Mouse (Mus musculus) right cerebral cortex, postnatal 36 days (tissue): ENCODE measurements at regions not wholly inside any gene's neighbourhood (a gene's known extent, or its start where the extent isn't known, plus 50 kb on each side); places are given as distances from the start of the nearest gene placed in this dataset.

Experiments
- DNase-seq, 2 experiments: peaks; one replicate each; pipeline ENCODE4 v3.0.0; 2022; ENCODE audit warnings: low spot score in 2 of 2, mixed read lengths in 1 of 2

DNA sequence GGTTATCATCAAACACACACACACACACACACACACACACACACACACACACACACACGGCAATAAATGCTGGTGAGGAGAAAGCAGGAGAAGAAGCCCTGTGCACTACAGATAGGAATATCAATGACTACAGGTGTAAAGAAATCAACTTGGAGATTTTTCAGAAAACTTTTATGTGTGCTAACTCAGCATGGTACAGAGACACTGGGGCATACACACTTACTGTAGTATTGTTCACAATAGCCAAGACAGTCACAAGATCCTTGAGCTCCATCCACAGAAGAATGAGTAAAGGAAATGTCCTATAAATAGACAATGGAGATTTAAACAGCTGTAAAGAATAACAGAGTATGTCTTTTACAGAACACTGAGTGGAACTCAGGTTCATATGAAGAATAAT lies 182.4 kb downstream of the Tm2d1 start:
- DNase-seq: no peak

DNA sequence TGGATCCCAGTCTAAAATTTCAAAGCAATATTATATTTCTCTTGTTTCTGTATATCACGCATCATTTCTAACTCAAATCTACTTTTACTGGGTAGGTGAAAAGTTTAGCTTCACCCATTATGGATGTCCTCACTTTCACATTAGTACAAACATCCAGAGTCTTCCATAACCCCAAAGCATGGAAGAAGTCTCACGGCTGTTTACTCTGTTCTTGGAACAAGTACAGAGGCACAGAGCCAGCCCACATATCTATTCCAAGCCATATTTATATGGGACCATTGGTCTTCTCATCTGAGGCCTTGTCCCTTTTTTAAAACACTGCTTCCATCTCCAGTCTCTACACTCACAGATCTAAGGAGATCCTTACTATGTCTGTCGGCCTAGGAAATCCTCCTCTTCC lies 192.8 kb downstream of the Tm2d1 start:
- no peak for DNase-seq

DNA sequence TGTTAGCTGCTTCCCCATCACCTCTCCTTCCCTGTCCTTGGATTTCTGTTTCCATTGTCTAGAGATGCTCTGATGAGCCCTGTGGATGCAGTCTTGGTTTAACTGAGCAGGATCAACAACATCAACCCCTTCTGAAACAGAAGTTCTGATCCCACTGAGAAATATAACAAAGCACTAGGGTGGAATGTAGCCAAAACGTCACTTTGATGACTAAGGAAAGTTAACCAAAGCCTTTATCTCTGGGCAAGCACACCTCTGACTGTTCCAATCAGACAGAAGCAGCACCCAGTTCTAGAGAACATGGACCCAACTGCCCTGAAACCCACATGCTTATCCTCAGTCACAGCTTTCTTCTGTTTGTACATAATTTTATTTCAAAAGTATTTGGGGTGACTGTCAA lies 193.2 kb downstream of the Tm2d1 start:
- no peak for DNase-seq

DNA sequence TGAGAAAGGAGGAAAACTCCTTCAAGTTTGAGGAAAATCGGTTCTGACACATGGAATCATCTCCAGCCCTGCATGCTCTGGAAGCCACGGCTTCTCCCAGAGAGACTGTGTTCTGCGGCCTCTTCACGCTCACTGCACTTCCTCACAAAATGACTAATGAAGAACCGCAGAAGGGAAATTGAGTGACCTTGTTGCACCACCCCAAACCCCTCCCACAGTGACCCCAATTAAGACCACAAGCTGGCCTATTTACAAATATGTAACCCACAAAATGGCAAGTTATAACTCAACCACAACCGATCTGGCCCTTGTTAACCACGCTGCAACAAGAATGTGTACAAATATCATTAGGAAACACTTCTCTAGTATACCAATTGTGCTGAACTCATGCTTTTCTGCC lies 194.2 kb downstream of the Tm2d1 start:
- DNase-seq: no peak

DNA sequence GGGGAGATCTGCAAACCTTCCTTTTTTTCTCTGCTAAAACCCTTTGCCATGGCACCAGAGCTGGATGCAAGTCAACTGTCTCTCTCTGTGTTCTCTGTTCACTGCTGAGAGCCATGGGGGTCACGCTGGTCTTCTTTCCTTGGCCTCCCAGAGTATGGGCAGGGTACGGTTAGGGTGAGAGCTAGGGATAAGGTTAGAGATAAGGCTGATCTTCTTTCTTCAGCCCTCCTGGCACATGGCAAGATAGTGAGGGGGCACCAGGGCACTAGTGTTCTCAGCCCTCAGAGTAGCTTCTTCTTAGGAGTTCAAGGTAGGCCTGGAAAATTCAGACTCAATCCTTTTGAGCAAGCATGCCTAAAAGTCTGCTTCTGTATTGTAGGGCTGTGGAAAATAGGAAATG lies 196.1 kb downstream of the Tm2d1 start:
- no peak for DNase-seq

DNA sequence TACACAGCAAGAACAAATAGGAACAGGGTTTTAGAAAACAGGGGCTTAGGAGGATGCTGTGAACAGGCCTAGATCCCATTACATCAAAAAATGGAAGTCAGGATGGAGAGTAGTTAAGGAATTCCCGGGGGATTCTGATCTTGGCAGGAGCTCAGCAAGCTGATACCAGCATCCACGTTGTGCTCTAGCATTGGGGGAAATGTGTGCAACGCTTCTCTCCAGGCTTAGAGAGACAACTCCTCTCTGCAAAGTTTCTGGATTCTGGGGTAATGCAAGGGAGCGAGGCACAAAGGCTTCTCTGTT lies 201.1 kb downstream of the Tm2d1 start:
- no peak for DNase-seq

DNA sequence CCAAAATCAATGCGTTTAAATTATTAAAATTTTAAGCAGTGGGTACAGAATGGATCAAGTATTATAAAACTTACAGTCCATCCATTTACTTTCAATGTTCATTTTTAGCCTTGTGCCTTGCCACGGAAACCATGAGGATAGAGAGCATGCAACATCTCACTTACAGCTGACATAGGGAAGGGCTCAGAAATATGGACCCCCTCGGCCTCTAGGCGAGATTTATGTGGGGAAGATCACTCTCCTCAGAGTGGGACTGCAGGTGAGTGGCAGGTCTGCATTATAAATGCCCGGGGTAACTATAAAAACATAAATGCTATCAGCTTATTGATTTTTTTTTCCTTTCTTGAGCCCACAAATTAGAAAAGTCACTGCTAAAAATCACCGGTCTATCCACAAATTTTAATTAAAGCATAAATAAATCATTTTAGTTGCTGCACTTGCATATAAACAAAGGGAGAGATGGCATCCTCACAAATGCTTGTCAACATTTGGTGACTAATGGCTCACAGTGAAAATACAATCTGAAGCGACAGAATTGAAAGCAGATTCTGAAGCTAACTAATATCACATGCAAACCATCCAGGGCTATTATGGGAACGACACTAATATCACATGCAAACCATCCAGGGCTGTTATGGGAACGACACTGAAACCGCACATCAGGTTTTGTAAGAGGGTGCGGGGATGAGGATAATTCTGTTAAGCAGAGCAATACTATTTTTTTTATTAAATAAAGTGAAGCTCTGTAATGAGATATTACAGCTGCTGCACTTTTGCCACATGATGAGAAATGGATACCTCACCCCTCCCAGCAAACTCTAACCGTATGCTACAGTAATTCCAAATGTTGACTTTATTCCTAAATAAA lies 201.7 kb downstream of the Tm2d1 start:
- no peak for DNase-seq

DNA sequence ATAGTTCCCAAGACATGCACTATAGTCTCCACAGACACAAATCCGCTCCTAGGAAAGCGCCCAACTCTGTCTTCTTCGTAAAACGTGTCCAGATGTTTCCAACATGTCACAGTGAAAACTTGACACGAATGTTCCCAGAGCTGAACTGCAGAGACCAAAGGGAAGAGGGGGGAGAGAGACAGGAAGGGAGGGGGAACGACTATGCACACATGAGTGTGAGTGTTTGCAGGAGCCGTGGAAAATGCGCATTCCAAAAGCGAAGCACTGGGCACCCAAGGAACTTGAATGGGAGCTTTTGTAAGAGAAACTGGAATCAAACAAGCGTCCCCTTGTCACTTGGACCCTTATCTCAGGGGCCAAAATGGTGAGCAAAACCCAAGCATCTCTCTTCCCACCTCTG lies 202.8 kb downstream of the Tm2d1 start:
- DNase-seq: no peak
